Mouse (Mus musculus) B cell, adult 2 months (primary cell): ENCODE measurements around the gene Gm28047.
A peak's percentile ranks its signal among the peaks of the same experiment; 100 is the strongest.
"Not testable (repeated sequence)": the region's sequence is repeated elsewhere in the genome, so short reads cannot be mapped to it uniquely, and the experiment has no call there.

ENCODE experiments used
- DNase-seq, 2 experiments: peaks; one replicate each; pipeline ENCODE4 v3.0.0; 2022

The Gm28047 gene

GRCm38 (mm10) chr15:102617654-102618053, 7.2 kb downstream of the Gm28047 start:
- peak; percentile 7 to 13 for DNase-seq

GRCm38 (mm10) chr15:102616174-102616573, 8.7 kb downstream of the Gm28047 start:
- DNase-seq, result no peak

- no peak for DNase-seq
These were observed 10.6 kb downstream of the Gm28047 start for GRCm38 (mm10) chr15:102614224-102614623.

- peak; percentile 25 to 27 for DNase-seq
These were observed 11.9 kb downstream of the Gm28047 start for GRCm38 (mm10) chr15:102612966-102613365.

GRCm38 (mm10) chr15:102608586-102608985, 16.3 kb downstream of the Gm28047 start:
- DNase-seq, result not testable (repeated sequence)

GRCm38 (mm10) chr15:102593996-102594656, 30.7 kb downstream of the Gm28047 start:
- no peak for DNase-seq

- no peak for DNase-seq
These were observed 32.2 kb downstream of the Gm28047 start for GRCm38 (mm10) chr15:102592674-102593073.

GRCm38 (mm10) chr15:102590567-102590966, 34.3 kb downstream of the Gm28047 start:
- DNase-seq, result no peak

- no peak for DNase-seq
These were observed 35.0 kb downstream of the Gm28047 start for GRCm38 (mm10) chr15:102589826-102590225.

- DNase-seq, result no peak
These were observed 39.4 kb downstream of the Gm28047 start for GRCm38 (mm10) chr15:102585501-102585900.

- DNase-seq, result no peak
These were observed 41.0 kb downstream of the Gm28047 start for GRCm38 (mm10) chr15:102583708-102584383.

- DNase-seq, result no peak
These were observed 43.7 kb downstream of the Gm28047 start for GRCm38 (mm10) chr15:102581205-102581604.

- DNase-seq, result no peak
These were observed 46.5 kb downstream of the Gm28047 start for GRCm38 (mm10) chr15:102578351-102578750.

GRCm38 (mm10) chr15:102576972-102577371, 47.9 kb downstream of the Gm28047 start:
- DNase-seq, result no peak

- DNase-seq, result no peak
These were observed 52.8 kb downstream of the Gm28047 start for GRCm38 (mm10) chr15:102572081-102572480.

GRCm38 (mm10) chr15:102567849-102568248, 57.0 kb downstream of the Gm28047 start:
- no peak for DNase-seq

GRCm38 (mm10) chr15:102563681-102564080, 61.2 kb downstream of the Gm28047 start:
- no peak for DNase-seq

- DNase-seq, result no peak
These were observed 61.8 kb downstream of the Gm28047 start for GRCm38 (mm10) chr15:102563061-102563460.

GRCm38 (mm10) chr15:102562491-102562890, 62.4 kb downstream of the Gm28047 start:
- DNase-seq, result no peak

GRCm38 (mm10) chr15:102557580-102557979, 67.3 kb downstream of the Gm28047 start:
- DNase-seq, result no peak

GRCm38 (mm10) chr15:102555581-102555980, 69.3 kb downstream of the Gm28047 start:
- DNase-seq, result no peak

GRCm38 (mm10) chr15:102552599-102552998, 72.3 kb downstream of the Gm28047 start:
- no peak for DNase-seq

- DNase-seq, result no peak
These were observed 77.4 kb downstream of the Gm28047 start for GRCm38 (mm10) chr15:102547478-102547877.

- no peak for DNase-seq
These were observed 78.0 kb downstream of the Gm28047 start for GRCm38 (mm10) chr15:102546677-102547427.
